Mouse (Mus musculus) midbrain, embryonic 10.5 days (tissue): Measurements from ENCODE around the gene Tuba1c. TPM values are rescaled to one million over a fixed set of nuclear protein-coding genes. Genes with fewer than 3 reads are reported as not detected.

ENCODE experiments used
- DNase-seq: peaks from one replicate; pipeline ENCODE4 v3.0.0-alpha.2; 2017; ENCODE audit warnings: low spot score
- H3K27ac ChIP-seq: fragments of 300-500 bp; sonication (generic); replicated peaks from 2 replicates; pipeline ENCODE4 v1.5.1; 2016; ENCODE audit warnings: mild to moderate bottlenecking
- H3K27me3 ChIP-seq: fragments of 300-500 bp; sonication (generic); 2 replicates; pipeline ENCODE4 v1.6.1; 2016; ENCODE audit warnings: low read depth, mild to moderate bottlenecking; ENCODE audit not compliant: poor library complexity, severe bottlenecking
- H3K36me3 ChIP-seq: fragments of 300-500 bp; sonication (generic); 2 replicates; pipeline ENCODE4 v1.6.1; 2016; ENCODE audit warnings: mild to moderate bottlenecking, moderate library complexity
- H3K4me1 ChIP-seq: fragments of 300-500 bp; sonication (generic); 2 replicates; pipeline ENCODE4 v1.6.1; 2016
- H3K4me3 ChIP-seq: fragments of 300-500 bp; sonication (generic); 2 replicates; pipeline ENCODE4 v1.5.1; 2016; ENCODE audit warnings: mild to moderate bottlenecking, moderate library complexity
- H3K9me3 ChIP-seq: fragments of 300-500 bp; sonication (generic); replicated peaks from 2 replicates; pipeline ENCODE4 v1.6.1; 2016; ENCODE audit warnings: mild to moderate bottlenecking
- WGBS: fragments of 180-500 bp; shearing (Covaris S2); methylation state at CpG from one replicate; pipeline ENCODE4 v1.1.7; 2016; 5-methylcytosine and 5-hydroxymethylcytosine counted together
- polyA plus RNA-seq: library from polyadenylated mRNA; unstranded; fragments of >200 nt; fragmentation: Nextera tagmentation; extraction: Ambion mirVana; gene quantifications from 2 replicates; pipeline ENCODE4 v1.2.1, GENCODE M21; 2016

Gene Tuba1c
- polyA plus RNA-seq, 1 experiment from 2014 or later, result 129 TPM

DNA sequence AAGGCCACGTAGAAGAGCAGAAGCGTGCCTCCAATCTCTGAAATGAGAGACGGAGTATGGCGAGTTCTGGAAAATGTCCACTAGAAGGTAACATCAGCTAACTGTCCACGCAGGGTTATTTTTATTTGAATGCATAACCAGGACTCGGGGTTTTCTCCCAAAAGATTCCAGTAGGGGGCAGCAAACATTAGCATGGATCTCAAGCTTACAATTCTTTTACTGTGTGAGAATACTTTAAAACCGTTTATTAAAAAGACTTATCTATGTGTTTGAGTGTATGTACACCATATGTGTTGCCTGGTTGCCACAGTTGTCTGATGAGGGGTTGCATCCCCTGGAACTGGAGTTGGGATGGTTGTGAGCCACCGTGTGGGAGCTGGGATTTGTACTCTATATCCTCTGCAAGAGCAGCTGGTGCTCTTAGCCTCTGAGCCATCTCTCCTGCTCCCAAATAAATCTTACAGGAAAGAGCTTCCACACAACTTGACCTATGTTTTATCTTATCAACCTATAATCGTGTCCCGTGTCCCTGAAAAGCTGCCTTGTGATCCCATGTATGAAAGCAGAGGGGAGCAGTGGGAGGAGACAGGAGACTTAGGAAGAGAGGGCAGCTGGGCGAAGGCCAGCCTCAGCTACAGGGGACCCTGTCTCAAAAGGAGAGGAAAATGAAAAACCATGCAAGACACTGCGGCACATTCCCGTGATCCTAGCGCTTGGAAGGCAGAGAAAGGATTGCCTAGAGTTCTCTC lies 29.0 kb upstream of the Tuba1c start:
- Histone ChIP-seq H3K27ac (peak overlapping the region; percentile 67), H3K9me3 (no peaks in the 10 kb centered on the region), H3K4me3 (peak overlapping the region; percentile 29), H3K27me3 (peaks cover 14% of the 10 kb centered on the region), H3K36me3 (no peaks in the 10 kb centered on the region), H3K4me1 (peaks cover 38% of the 10 kb centered on the region)
- DNase-seq, result no peak
- WGBS, result 47% methylated on average over 14 of the region's 14 CpGs

DNA sequence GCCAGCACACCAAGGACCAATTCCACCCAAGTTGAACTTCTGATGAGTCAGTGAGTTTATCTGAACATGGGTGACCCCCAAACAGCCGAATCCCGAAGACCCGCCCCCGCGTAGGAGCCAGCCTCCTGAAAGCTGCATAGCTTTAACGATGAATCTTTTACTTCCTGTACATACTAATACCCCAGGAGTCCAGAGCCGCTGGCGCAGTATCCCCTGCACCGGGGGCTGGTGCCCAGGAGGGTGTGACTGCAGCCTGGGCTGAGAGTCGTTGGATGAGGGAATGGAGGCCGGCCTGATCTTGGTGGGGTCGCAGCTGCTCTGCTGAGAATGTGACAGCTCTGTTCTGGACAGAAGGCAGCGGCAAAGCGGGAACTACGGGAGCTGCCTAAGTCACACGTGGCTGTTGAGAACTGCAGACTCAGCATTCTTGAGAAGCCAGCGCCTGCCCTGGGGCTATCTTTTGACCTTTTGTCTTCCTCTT lies 28.2 kb upstream of the Tuba1c start:
- 25% methylated on average over 17 of the region's 17 CpGs for WGBS
- H3K4me1 ChIP-seq, result peaks cover 38% of the 10 kb centered on the region
- H3K27ac ChIP-seq, result peak overlapping the region; percentile 67
- peaks cover 14% of the 10 kb centered on the region for H3K27me3 ChIP-seq
- DNase-seq, result no peak
- H3K9me3 ChIP-seq, result no peaks in the 10 kb centered on the region
- H3K36me3 ChIP-seq, result no peaks in the 10 kb centered on the region
- H3K4me3 ChIP-seq, result peak overlapping the region; percentile 29

DNA sequence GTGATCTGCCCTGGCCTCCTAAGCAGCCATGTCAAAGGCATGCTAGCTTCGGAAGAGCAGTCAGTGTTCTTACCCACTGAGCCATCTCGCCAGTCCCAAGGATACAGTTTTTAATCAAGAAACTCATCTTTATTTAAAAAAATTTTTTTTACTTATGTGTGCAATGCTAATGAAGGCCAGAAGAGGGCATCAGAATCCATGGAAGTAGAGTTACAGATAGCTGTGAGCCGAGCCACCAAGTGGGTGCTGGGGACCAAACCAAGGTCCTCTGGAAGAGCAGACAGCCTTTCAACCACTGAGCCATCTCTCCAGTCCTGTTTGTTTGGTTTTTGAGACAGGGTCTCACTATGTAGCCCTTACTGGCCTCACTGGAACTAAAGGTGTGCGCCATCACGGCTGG lies 26.1 kb upstream of the Tuba1c start:
- Histone ChIP-seq H3K4me3 (no peak overlapping the region), H3K27ac (no peak overlapping the region), H3K27me3 (peaks cover 14% of the 10 kb centered on the region), H3K4me1 (peaks cover 22% of the 10 kb centered on the region), H3K36me3 (no peaks in the 10 kb centered on the region), H3K9me3 (no peaks in the 10 kb centered on the region)
- no peak for DNase-seq
- 92% methylated on average over 5 of the region's 5 CpGs for WGBS

DNA sequence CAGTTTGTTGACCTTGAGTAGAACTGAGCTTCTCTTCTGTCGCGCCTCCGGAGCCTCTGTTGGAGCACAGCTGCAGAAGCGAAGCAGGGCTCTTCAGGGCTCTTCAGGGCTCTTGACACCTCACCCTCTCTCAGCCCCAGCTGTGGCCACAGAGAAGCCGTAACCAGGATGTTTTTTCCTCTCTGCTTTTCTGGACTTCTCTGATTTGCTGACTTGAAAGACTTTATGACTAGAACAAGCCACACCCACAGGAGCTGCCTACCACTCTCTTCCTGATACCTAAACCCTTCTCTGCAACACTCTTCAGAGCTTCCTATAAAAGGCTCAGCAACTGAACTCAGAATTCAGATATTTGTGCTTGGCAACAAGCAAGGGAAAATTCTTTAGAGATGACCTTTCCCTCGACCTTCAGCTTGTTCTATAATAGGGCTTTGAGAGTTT lies 20.9 kb upstream of the Tuba1c start:
- H3K27me3 ChIP-seq, result no peaks in the 10 kb centered on the region
- no peaks in the 10 kb centered on the region for H3K36me3 ChIP-seq
- no peak overlapping the region for H3K27ac ChIP-seq
- H3K4me3 ChIP-seq, result no peak overlapping the region
- no peaks in the 10 kb centered on the region for H3K4me1 ChIP-seq
- 81% methylated on average over 6 of the region's 6 CpGs for WGBS
- H3K9me3 ChIP-seq, result no peaks in the 10 kb centered on the region
- no peak for DNase-seq

DNA sequence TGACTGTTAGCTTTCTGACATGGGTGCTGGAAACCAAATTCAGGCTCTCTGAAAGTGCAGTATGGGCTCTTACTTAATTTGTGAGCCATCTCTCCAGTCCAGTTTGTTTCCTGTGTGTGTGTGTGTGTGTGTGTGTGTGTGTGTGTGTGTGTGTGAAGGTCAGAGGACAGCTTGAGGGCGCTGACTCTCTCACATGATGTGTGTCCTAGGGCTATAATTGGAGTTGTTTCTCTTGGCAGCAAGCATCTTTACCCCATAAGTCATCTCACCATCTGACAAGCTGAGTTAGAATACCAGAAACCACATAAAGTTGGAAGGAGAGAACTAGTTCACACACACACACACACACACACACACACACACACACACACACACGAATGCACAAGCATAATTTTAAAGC lies 18.8 kb upstream of the Tuba1c start:
- no peaks in the 10 kb centered on the region for H3K9me3 ChIP-seq
- no peak overlapping the region for H3K4me3 ChIP-seq
- 88% methylated on average over 2 of the region's 2 CpGs for whole genome bisulfite sequencing
- H3K36me3 ChIP-seq, result no peaks in the 10 kb centered on the region
- H3K4me1 ChIP-seq, result no peaks in the 10 kb centered on the region
- no peak for DNase-seq
- no peak overlapping the region for H3K27ac ChIP-seq
- H3K27me3 ChIP-seq, result no peaks in the 10 kb centered on the region

DNA sequence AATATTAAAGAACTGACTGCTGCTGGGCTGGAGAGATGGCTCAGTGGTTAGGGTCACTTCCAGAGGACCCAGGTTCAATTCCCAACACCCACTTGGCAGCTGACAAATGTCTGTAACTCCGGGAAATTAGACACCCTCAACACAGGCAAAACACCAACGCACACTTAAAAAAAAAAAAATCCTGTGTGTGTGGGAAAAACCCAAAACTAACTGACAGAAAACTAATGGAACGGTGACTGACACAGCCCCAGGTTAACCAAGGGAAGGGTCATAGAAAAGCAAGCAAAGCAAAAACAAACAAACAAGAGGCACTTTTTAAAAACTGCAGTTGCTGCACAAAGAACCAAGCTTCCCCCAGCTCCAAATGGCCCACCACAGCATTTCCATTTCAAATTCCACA lies 17.7 kb upstream of the Tuba1c start:
- DNase-seq, result no peak
- Histone ChIP-seq H3K4me3 (no peak overlapping the region), H3K27ac (no peak overlapping the region), H3K9me3 (no peaks in the 10 kb centered on the region), H3K36me3 (no peaks in the 10 kb centered on the region), H3K4me1 (no peaks in the 10 kb centered on the region), H3K27me3 (no peaks in the 10 kb centered on the region)
- WGBS, result 88% methylated on average over 3 of the region's 3 CpGs

DNA sequence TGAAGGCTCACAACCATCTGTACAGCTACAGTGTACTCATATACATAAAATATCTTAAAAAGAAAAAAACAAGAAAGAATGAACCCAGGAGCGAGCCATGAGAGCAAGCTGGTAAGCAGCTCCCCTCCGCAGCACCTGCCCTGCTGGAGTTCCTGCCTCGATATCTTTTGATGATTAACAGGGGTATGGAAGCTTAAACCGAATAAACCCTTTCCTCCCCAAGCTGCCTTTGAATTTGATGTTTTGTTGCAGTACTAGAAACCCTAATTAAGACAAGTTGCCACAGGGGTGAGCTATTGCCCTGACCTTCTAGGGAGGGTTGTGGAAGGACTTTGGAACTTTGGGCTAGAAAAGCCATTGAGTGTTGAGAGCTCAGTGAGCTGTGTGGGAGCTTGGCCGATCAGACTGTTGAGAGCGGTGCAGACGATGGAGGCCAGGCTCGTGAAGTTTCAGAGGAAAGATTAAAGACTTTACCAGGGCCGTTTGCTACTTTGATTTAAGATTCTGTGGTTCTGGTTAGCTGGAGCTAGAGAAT lies 15.1 kb upstream of the Tuba1c start:
- no peaks in the 10 kb centered on the region for H3K9me3 ChIP-seq
- H3K27me3 ChIP-seq, result peaks cover 22% of the 10 kb centered on the region; the same call in 1 of the 2 replicates
- 75% methylated on average over 9 of the region's 9 CpGs for WGBS
- no peak for DNase-seq
- H3K4me3 ChIP-seq, result no peak overlapping the region
- H3K4me1 ChIP-seq, result peaks cover 12% of the 10 kb centered on the region
- H3K27ac ChIP-seq, result no peak overlapping the region
- H3K36me3 ChIP-seq, result no peaks in the 10 kb centered on the region

DNA sequence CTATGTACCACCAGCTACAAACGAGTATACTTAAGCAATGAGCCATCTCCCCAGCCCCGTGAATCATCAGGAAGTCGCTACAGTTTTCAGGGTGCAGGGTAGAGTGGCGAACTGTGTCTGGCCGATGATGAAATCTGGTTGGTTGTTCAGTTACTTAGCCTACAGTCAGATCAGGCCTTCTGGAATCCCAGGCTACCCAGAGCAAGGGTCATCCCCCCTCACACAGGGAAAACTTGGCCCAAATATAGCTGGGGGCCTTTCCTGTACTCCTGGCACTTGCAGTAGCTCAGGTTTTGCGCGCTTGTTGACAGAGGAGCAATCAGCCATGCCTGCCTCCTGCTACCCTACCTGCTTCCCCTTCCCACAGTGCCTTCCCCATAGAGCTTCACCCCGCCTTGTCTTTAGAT lies 12.3 kb upstream of the Tuba1c start:
- H3K9me3 ChIP-seq, result peaks cover 4% of the 10 kb centered on the region; the same call in 1 of the 2 replicates
- no peak overlapping the region for H3K4me3 ChIP-seq
- peaks cover 12% of the 10 kb centered on the region for H3K4me1 ChIP-seq
- peaks cover 22% of the 10 kb centered on the region; the same call in 1 of the 2 replicates for H3K27me3 ChIP-seq
- 79% methylated on average over 8 of the region's 8 CpGs for WGBS
- H3K27ac ChIP-seq, result no peak overlapping the region
- no peaks in the 10 kb centered on the region for H3K36me3 ChIP-seq
- no peak for DNase-seq

DNA sequence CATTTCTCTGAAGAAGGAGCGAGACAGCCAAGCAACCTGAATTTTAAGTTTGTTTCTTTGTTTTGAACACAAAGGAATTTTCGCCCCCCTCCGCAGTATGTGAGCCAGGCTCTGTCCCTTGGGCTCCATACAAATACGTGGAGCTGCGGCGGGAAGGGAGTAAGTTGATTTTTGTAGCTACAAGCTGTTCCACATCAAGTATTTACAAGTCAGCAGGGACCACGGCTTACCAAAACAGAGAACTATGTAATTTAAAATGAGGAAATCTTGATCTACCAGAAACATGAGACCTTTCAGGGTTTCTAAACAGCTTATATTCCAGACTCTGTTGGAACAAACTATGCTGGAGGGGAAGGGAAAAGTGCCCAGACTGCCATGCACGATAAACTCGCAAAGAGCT lies 11.7 kb upstream of the Tuba1c start:
- Histone ChIP-seq H3K27ac (no peak overlapping the region), H3K4me1 (peaks cover 12% of the 10 kb centered on the region), H3K9me3 (peaks cover 4% of the 10 kb centered on the region; the same call in 1 of the 2 replicates), H3K36me3 (no peaks in the 10 kb centered on the region), H3K27me3 (peaks cover 22% of the 10 kb centered on the region; the same call in 1 of the 2 replicates), H3K4me3 (no peak overlapping the region)
- DNase-seq, result no peak
- 79% methylated on average over 9 of the region's 9 CpGs for WGBS

DNA sequence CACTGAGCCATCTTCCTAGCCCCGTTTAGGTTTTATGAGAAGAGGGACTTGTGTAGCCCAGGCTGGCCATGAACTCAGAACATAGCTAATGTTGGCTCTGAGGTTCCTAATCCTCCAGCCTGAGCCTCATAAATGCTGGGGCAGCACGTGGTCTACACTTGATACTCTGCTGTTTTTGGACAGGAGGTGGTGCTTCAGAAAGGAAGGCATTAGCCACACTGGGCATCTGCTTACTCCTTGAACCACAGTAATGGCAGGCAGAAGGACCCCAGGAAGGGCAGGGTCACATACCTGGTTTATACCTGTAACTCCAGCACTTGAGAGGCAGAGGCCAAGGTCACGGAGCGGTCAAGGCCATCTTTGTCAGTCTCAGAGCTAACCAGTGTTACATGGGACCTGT lies 11.1 kb upstream of the Tuba1c start:
- no peak for DNase-seq
- peaks cover 22% of the 10 kb centered on the region; the same call in 1 of the 2 replicates for H3K27me3 ChIP-seq
- no peak overlapping the region for H3K27ac ChIP-seq
- no peaks in the 10 kb centered on the region for H3K36me3 ChIP-seq
- H3K9me3 ChIP-seq, result peaks cover 4% of the 10 kb centered on the region; the same call in 1 of the 2 replicates
- 87% methylated on average over 4 of the region's 4 CpGs for WGBS
- no peak overlapping the region for H3K4me3 ChIP-seq
- H3K4me1 ChIP-seq, result peaks cover 12% of the 10 kb centered on the region

DNA sequence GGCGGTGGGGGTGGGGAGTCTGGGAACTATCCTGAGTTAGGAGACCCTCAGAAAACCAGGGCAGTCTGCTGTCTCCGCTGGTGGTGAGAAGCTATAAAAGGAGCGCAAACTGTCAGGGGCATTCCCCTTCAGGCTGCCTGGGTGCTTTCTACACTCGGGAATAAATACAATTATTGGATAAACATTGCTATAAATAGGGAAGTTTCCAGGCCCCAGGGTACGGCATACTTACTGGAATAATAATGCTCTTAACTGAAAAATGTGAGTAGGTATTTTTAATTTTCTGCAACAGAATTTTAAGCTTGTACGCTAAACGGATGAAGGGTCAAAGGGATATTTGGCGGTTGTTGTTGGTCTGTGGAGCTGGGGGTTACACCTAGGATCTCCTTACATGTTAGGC lies 10.3 kb upstream of the Tuba1c start:
- Histone ChIP-seq H3K9me3 (peaks cover 4% of the 10 kb centered on the region; the same call in 1 of the 2 replicates), H3K27me3 (peaks cover 22% of the 10 kb centered on the region; the same call in 1 of the 2 replicates), H3K36me3 (no peaks in the 10 kb centered on the region), H3K4me1 (peaks cover 12% of the 10 kb centered on the region), H3K27ac (no peak overlapping the region), H3K4me3 (no peak overlapping the region)
- DNase-seq, result no peak
- 62% methylated on average over 8 of the region's 8 CpGs for WGBS

DNA sequence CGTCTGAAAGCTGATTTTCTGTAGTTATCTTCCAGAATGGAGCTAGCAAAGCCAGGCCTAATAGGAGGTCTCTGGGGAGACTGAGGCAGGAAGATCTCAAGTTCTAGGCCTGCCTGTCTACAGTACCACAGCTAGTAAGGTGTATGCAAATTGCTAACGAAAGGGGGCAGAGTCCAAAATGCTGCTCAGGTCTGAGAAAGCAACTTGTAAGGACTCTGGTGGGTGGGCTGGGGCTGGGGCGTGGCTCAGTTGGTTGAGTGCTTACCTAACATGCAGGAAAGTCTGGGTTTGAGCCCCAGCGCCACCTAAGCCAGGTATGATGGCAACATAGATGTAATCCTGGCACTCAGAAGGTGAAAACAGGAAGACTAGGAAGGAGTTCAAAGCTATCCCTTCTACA lies 9.5 kb upstream of the Tuba1c start:
- no peak for DNase-seq
- H3K27ac ChIP-seq, result no peak overlapping the region
- H3K4me3 ChIP-seq, result no peak overlapping the region
- H3K9me3 ChIP-seq, result peaks cover 4% of the 10 kb centered on the region; the same call in 1 of the 2 replicates
- WGBS, result 93% methylated on average over 4 of the region's 4 CpGs
- peaks cover 22% of the 10 kb centered on the region; the same call in 1 of the 2 replicates for H3K27me3 ChIP-seq
- H3K4me1 ChIP-seq, result peaks cover 12% of the 10 kb centered on the region
- no peaks in the 10 kb centered on the region for H3K36me3 ChIP-seq

DNA sequence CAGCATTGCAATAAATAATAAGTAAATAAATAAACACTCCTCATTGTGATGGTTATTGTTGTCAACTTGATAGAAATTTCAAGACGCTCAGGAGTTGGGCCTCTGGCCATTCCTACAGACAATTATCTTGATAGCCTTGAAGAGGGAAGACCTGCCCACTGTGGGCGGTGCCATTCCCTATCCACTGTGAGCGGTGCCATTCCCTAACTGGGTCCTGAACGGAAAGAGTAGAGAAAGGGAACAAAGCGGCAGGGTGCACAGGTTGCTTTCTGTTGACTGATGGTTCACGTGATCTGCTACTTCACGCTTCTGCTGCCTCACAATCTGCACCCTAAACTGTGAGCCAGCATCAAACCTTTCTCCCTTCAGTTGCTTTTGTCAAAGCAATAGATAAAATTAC lies 8.4 kb upstream of the Tuba1c start:
- Histone ChIP-seq H3K9me3 (peaks cover 4% of the 10 kb centered on the region; the same call in 1 of the 2 replicates), H3K36me3 (no peaks in the 10 kb centered on the region), H3K4me3 (no peak overlapping the region), H3K27ac (no peak overlapping the region), H3K4me1 (peaks cover 12% of the 10 kb centered on the region), H3K27me3 (peaks cover 22% of the 10 kb centered on the region; the same call in 1 of the 2 replicates)
- DNase-seq, result no peak
- WGBS, result 92% methylated on average over 7 of the region's 7 CpGs
